Mouse (Mus musculus): ENCODE measurements around the gene 0610040J01Rik.

- TF ChIP-seq CTCF (IDR thresholded peaks at IDR 0.05) (no peak), POLR2A (IDR thresholded peaks at IDR 0.05; ENCODE audit: insufficient read depth, low read depth, low read length) (no peak)
These were observed 43.9 kb upstream of the 0610040J01Rik start for GRCm38 (mm10) chr5:63768220-63768619.

Measured in heart, adult 2 months (tissue).